Mouse (Mus musculus): ENCODE data around the gene Cbl.

DNA sequence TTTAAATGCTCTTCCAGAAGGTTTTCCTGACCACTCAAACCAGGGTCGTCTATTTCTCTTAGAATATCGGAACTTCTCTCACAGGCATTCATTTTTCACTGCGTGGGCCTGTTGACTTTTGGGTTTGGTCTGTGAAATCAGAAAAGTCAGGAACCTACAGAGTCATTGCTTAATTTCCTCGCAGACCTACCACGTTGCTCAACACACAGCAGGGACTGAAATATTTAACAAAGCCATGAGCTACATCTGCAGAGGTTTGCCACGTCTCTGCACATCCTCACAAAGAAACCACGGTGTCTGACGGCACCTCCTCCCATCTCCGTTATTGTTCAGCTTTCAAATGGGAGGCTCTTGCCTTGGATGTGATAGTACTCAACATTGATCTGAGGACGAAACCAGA lies 25.2 kb upstream of the Cbl start:
- no peak for TF ChIP-seq CTCF (IDR thresholded peaks at IDR 0.05; ENCODE audit: insufficient read depth, low read length)
- TF ChIP-seq POLR2A (IDR thresholded peaks at IDR 0.05; ENCODE audit: borderline replicate concordance, extremely low read depth, low read depth, low read length), result no peak
